Mouse (Mus musculus): Measurements from ENCODE around the gene Blvra.
"Not testable (repeated sequence)": the region's sequence is repeated elsewhere in the genome, so short reads cannot be mapped to it uniquely, and the experiment has no call there.

Blvra gene

DNA sequence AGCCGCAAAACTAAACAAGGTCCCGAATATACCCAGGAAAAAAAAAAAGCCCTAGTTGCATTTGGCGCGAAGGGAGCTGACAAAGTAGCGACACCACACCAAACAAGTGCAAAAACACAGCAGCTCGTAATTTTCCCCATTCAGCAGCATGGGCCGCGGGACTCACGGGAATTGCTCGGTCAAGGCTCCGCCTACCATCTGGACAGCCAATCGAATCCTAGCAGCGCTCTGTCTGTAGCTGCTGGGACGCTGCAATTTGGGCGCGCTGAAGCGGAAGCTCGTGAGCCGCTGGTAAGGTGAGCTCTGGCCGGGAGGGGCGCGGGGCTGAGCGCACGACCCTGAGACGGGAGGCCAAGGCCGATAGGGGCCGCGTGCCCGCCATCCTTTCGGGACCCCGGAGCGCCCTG is at the start of gene Blvra:
Gene Blvra (plus strand): TSS at position 231 of the 407 bp plus-strand sequence.
- peak; percentile 83 to 89 for DNase-seq

DNA sequence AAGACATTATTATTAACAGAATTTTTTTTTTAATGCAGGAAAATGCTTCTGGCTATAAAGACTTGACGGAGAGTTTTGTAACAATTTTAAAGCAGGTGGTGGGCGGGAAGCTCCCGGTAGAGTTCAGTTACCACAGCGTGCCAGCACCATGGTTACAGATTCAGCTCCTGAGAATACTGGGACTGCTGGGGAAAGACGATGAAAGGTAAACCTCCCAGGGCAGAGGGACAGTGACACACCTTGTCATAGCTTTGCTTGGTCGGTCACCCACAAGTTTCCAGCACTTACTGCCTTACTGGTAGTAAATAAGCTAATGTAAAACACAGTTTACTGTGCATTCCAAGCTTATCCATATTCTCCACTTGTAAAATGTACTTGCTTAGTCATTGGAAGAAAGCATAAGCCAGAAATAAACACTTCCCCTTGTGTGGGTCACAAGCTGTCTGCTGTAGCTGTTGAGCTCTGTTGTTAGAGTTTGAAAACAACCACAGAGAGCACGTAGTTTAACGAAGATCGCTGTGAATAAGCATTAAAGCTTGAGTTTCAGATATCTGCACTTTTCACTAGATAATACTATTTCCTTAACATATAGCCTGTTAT is 35.4 kb upstream of the Blvra start:
- DNase-seq: no peak

DNA sequence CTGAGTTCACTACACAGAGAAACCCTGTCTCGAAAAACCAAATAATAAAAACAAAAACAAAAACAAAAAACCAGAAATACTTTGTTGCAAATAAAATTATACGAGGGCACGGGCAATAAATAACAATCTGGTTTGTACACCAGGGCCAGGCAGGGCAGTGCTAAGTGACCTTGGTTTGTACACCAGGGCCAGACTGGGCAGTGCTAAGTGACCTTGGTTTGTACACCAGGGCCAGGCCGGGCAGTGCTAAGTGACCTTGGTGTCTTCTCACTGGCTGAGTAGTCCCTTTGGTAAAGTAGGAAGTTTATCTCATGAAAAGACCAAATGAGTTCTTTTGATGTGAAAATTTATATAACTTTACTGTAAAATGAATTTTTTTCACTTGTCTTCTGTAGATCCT is 33.2 kb upstream of the Blvra start:
- DNase-seq: no peak

- DNase-seq: no peak
Measured at GRCm38 (mm10) chr2:127061471-127061870, 9.0 kb upstream of the Blvra start.

DNA sequence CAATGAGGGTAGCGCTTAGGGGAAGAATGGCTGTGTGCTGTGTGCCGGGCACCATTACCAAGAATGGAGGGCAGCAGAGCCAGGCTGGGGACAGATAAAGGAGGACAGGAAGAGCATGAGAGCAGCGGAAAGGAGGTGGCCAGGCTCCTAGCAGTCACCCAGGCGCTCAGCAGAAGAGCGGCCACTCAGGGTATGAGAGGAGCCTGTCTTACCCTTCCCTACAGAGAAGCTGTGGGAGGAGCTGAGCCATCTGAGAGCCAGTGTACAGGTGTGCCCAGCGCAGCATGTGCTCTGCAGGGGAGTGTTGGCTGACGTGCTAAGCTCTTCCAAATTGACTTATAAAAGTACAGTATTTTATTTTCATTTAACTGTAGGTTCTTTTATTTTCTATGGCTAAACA is 1.7 kb upstream of the Blvra start:
- DNase-seq: no peak

GRCm38 (mm10) chr2:127069781-127070434 is 557 bp upstream of the Blvra start:
- no peak for DNase-seq

GRCm38 (mm10) chr2:127070879-127071278 is 414 bp downstream of the Blvra start:
- DNase-seq: no peak

DNA sequence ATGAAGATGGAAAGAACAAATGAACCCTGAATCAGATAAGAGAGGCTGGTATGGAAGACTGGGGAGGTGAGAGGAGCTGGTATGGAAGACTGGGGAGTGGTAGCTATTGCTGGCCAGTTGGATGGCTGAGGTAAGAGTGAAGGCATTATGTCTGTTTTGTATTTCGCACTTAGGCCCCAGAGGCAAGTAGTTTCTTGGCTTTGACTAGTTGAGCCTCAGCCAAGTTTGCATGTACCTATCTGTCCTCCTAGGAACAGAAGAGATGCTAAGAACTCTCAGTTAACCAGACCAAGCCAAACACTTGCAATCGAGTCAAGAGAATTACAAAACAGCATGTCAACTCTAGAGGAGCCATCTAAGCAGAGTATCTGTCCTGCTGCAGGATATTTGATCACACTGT is 3.7 kb downstream of the Blvra start:
- DNase-seq: no peak

GRCm38 (mm10) chr2:127077611-127078010 is 7.1 kb downstream of the Blvra start:
- DNase-seq: no peak

DNA sequence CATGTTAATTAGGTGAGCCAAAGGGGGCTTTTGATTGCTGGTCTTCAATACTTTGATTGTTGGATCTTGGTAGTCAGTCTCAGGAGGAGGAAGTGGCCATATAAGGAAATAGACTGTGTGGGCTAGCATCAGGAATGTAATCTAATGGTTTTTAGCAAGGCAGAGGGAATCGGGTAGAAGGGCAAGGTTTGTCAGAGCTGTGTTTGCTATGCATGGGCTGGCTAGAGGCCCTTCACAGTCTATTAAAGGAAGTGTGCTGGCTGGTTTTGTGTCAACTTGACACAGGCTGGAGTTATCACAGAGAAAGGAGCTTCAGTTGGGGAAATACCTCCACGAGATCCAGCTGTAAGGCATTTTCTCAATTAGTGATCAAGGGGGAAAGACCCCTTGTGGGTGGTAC is 8.6 kb downstream of the Blvra start:
- not testable (repeated sequence) for DNase-seq

- no peak for DNase-seq
Measured at GRCm38 (mm10) chr2:127079881-127080590, 9.6 kb downstream of the Blvra start.

- no peak for DNase-seq
Measured at GRCm38 (mm10) chr2:127080591-127081218, 10.2 kb downstream of the Blvra start.

DNA sequence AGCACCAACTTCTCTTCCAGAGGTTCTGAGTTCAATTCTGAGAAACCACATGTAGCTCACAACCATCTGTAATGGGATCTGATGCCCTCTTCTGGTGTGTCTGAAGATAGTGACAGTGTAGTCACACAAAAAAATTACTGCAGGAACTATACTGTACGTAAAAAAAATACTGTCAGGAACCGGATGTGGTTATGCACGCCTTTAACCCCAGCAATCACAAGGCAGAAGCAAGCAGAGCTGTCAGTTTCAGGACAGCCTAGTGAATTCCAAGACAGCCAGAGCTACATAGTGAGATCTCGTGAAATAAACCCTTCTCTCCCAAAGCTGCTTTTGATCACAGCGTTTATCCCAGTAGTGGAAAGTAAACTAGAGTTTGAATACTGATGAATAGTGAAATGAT is 15.8 kb downstream of the Blvra start:
- DNase-seq: peak in 1 of 2 experiments; percentile 26

DNA sequence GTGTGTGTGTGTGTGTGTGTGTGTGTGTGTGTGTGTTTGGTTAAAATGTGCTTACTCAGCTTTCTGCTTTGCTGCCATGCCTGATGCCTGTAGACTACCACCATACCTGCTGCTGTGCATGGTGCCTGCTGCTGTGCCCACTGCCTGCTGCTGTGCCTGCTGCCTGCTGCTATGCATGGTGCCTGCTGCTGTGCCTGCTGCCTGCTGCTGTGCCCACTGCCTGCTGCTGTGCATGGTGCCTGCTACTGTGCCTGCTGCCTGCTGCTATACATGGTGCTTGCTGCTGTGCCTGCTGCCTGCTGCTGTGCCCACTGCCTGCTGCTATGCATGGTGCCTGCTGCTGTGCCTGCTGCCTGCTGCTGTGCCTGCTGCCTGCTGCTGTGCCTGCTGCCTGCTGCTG is 19.7 kb downstream of the Blvra start:
- not testable (repeated sequence) for DNase-seq

- DNase-seq: no peak
Measured at GRCm38 (mm10) chr2:127092000-127092399, 21.5 kb downstream of the Blvra start.

- DNase-seq: no peak
Measured at GRCm38 (mm10) chr2:127108986-127109385, 38.5 kb downstream of the Blvra start.

DNA sequence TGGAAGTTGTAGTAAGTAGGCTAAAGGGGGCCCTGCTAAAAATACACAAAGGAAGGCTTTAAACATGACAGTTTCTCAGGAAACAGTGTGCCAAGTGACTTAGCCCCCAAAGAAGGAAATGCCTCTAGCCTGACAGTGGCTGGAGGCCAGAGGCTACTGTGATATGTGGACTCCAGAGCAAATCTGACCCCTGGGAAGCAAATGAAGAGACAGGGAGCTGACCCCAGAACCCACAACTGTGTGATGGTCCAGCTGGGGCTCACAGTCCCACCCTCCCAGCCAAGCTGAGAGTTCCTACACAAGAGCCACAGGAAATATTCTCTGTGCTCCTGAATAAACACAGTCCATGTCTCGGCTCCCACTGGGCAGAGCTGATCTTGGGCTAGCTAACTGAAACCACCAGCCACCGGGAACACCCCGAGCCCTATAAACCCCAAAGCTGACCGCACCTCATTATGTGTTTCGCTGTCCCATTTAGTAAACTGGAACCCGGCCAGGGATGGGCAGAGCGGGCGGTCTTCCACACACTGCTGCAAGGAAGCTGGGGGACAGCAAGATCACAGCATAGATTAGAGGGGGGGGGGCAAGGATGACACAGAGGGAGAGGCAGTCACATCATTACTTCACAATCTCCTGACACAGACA is 51.2 kb downstream of the Blvra start:
- no peak for DNase-seq

- no peak for DNase-seq
Measured at GRCm38 (mm10) chr2:127128926-127129325, 58.5 kb downstream of the Blvra start.

DNA sequence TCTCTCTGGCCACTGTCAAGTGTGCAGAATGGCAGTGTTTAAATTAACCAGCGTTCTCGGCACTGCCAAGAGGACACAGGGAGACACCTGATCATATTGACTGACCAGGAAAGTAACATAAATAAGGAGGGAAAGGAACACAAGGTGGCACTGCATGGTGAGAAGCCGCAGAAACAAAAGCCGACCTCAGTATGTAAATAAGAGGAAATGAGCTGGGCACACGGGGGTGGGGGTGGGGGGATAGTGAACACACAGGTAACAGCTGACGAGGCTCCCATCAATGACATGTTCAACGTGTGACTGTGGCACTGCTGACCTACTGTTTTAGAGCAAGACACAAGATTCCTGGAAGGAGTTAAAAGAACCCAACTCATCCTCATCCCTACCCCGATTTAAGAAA is 60.9 kb downstream of the Blvra start:
- DNase-seq: no peak

DNA sequence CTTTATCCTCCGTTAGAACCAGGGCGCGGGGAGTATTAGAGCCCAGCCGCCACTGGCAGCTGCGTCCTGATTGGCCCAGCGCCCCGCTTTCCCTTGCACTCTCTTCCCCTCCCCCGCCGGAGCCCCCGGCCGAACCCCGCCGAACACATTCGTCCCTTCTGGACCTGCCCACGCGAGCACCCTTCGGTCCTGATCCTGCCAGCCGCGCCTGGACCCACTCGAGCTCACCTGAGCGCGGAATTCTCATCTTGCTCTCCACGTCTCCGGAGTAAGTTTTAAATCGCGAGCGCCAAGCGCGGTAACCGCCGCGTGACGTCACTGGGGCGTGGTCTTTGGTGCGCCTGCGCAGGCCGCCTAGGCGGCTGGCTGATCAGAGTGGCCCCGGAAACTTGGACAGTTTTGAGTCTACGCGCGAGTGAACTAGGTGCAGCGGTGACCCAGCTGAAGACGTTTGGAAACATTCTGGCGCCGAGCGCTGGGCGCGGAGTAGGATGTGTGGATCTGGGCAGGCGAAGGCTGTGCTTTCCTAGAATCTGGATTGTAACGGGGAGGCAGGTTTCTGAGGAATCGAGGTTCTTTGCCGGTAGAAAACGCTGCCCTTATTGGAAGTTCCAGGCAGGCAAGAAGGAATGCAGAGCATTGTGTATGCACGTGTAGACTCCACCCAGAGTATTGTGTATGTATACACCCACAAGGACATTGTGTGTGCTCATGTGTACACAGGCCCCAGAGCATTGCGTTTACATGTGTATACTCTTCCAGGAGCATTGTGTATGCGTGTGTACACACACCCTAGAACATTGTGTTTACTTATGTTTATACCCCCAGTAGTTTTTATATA is 63.4 kb downstream of the Blvra start, which contains the start of gene Ncaph:
Gene Ncaph (minus strand): TSS at position 334 of the 841 bp plus-strand sequence.
- DNase-seq: peak; percentile 82 to 86

DNA sequence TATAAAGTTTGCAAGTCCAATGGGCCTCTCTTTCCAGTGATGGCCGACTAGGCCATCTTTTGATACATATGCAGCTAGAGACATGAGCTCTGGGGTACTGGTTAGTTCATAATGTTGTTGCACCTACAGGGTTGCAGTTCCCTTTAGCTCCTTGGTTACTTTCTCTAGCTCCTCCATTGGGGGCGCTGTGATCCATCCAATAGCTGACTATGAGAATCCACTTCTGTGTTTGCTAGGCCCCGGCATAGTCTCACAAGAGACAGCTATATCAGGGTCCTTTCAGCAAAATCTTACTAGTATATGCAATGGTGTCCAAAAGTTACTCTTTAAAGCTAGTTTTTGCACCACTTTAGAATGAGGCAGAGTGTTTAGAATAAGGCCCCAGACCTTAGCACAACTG is 64.8 kb downstream of the Blvra start:
- not testable (repeated sequence) for DNase-seq

DNA sequence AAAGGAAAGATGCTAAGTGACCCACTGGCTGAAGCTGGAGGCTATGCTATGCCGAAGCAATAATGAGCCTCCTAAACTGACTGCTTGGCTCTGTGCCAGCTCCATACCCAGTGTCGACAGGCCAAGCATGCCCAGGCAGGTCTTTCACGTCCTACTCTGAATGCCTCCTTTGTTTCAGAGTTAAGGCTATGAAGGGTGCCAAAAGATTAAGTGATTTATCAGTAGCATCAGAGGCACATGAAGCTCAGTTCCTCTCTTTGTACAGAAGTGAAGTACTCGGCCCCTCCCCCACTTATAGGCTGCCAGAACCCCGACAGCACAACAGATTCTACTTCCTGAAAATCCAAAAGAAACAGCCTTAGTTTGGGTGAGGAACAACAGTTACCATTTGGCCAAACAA is 66.5 kb downstream of the Blvra start:
- DNase-seq: no peak
